ENCODE assay signal across 8 mouse cellular contexts in the genomic region with DNA sequence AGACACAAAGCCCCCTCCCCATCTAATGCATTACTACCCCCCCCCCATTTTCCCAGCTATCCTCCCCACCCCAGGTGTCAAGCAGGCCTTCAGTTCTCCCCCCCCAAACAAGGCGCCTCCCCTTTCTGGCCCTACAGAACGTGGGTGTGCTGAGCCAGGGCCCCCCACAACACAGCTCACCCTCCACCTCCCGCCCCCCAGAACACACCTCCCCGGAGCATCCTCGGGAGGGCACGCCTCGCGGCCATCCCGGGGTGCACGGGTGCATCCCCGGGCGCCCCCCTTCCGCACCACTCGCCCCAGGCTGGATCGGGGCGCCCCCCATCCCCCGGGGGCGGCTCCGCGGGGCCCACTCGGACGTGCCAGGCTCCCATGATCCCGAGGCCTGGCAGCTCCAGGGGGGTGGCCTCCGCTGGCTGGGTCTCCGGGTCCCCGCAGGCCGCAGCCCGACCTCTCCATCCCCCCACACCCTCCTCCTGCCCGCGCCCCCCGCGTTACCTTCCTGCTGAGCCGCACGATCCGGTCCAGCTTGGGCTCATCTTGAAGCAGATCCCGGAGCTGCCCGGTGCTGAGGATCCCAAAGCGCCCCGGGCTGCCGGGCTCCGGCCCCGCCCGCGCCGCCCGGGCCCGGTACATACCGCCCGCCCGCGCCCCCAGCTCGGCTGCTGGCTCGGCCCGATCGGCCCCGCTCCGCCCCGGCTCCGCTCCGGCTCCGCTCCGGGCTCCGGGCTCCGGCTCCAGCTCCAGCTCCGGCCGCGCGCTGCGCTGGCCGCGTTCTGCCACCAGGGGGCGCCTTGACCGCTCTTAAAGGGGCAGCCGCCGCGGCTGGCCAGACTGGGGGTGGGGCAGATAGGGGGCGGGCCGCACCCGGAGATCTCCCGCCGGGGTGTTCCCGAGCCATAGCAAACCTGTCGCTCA. TPM values are rescaled to one million over a fixed set of nuclear protein-coding genes. Genes with fewer than 3 reads are reported as not detected.
DNase-seq lines count a peak whose midpoint lies in the region; ATAC-seq and TF ChIP-seq lines count a peak whose summit lies in the region.

A gene (minus strand): TSS at position 703 of the 918 bp plus-strand sequence.

- no peaks in the 10 kb centered on the region for H3K27me3 ChIP-seq in forebrain, embryonic 15.5 days
- H3K27me3 ChIP-seq in lung, embryonic 14.5 days (ENCODE audit: insufficient read depth, low read length), result no peaks in the 10 kb centered on the region
- no peaks in the 10 kb centered on the region; the same call in 1 of the 2 replicates for H3K27me3 ChIP-seq in thymus, adult 2 months (ENCODE audit: control insufficient read depth, insufficient read depth, low read length)

- WGBS in forebrain, embryonic 15.5 days, result under 1% methylated on average over 62 of the region's 83 CpGs
- WGBS in lung, embryonic 14.5 days, result 1% methylated on average over 80 of the region's 83 CpGs
- WGBS in olfactory bulb, adult 2 months, result under 1% methylated on average over 68 of the region's 83 CpGs
- WGBS in thymus, adult 2 months, result 2% methylated on average over 79 of the region's 83 CpGs

- H3K4me3 ChIP-seq in forebrain, embryonic 15.5 days, result peak within 1 kb of the TSS; percentile 77
- H3K4me3 ChIP-seq in layer of hippocampus, adult 2 months, result peak within 1 kb of the TSS; percentile 81
- peak within 1 kb of the TSS; percentile 90 for H3K4me3 ChIP-seq in lung, embryonic 14.5 days (ENCODE audit: low read depth, low read length)
- H3K4me3 ChIP-seq in olfactory bulb, adult 2 months (ENCODE audit: insufficient read depth, low read depth, low read length), result peak within 1 kb of the TSS; percentile 98
- H3K4me3 ChIP-seq in thymus, adult 2 months (ENCODE audit: control insufficient read depth, insufficient read depth, low read length), result peak within 1 kb of the TSS; percentile 45

- peak; percentile 83 for ATAC-seq in forebrain, embryonic 15.5 days (replicated peaks)
- ATAC-seq in lung, embryonic 14.5 days (ENCODE audit: insufficient read depth), result peak; percentile 81

- peak within 1 kb of the TSS; percentile 97 for H3K27ac ChIP-seq in forebrain, embryonic 15.5 days (replicated peaks)
- peak within 1 kb of the TSS; percentile 94 for H3K27ac ChIP-seq in layer of hippocampus, adult 2 months
- peak within 1 kb of the TSS; percentile 78 for H3K27ac ChIP-seq in lung, embryonic 14.5 days (ENCODE audit: low read depth)
- H3K27ac ChIP-seq in olfactory bulb, adult 2 months (ENCODE audit: insufficient read depth, low read depth, low read length), result no peak within 1 kb of the TSS
- no peak within 1 kb of the TSS for H3K27ac ChIP-seq in thymus, adult 2 months (ENCODE audit: control insufficient read depth, insufficient read depth, low read length)

- H3K4me1 ChIP-seq in forebrain, embryonic 15.5 days, result peaks cover 28% of the 10 kb centered on the region
- H3K4me1 ChIP-seq in lung, embryonic 14.5 days (ENCODE audit: insufficient read depth), result peaks cover 4% of the 10 kb centered on the region; the same call in 1 of the 2 replicates
- H3K4me1 ChIP-seq in olfactory bulb, adult 2 months (ENCODE audit: control insufficient read depth, insufficient read depth, low read length), result peaks cover 15% of the 10 kb centered on the region
- H3K4me1 ChIP-seq in thymus, adult 2 months (replicated peaks; ENCODE audit: control insufficient read depth, insufficient read depth, low read length), result peaks cover 8% of the 10 kb centered on the region

- H3K4me2 ChIP-seq in forebrain, embryonic 15.5 days (replicated peaks), result peak within 1 kb of the TSS; percentile 72
- peak within 1 kb of the TSS; percentile 79 for H3K4me2 ChIP-seq in lung, embryonic 14.5 days

- no peaks in the 10 kb centered on the region for H3K9me3 ChIP-seq in forebrain, embryonic 15.5 days
- H3K9me3 ChIP-seq in lung, embryonic 14.5 days (ENCODE audit: low read depth, low read length), result no peaks in the 10 kb centered on the region

- peak; percentile 82 for TF ChIP-seq CTCF in layer of hippocampus, adult 2 months (conservative IDR thresholded peaks at IDR 0.05)
- TF ChIP-seq CTCF in lung, embryonic 14.5 days (IDR thresholded peaks at IDR 0.05; ENCODE audit: low read depth), result peak; percentile 70
- peak; percentile 92 for TF ChIP-seq CTCF in olfactory bulb, adult 2 months (IDR thresholded peaks at IDR 0.05; ENCODE audit: insufficient read depth, low read depth, low read length)
- TF ChIP-seq CTCF in thymus, adult 2 months (IDR thresholded peaks at IDR 0.05; ENCODE audit: borderline replicate concordance, control insufficient read depth, extremely low read depth, insufficient read depth, low read length, poor library complexity), result peak; percentile 93

- H3K9ac ChIP-seq in forebrain, embryonic 15.5 days (replicated peaks), result peak within 1 kb of the TSS; percentile 98
- peak within 1 kb of the TSS; percentile 93 for H3K9ac ChIP-seq in lung, embryonic 14.5 days

- peaks cover 6% of the 10 kb centered on the region; the same call in 1 of the 2 replicates for H3K36me3 ChIP-seq in forebrain, embryonic 15.5 days
- no peaks in the 10 kb centered on the region for H3K36me3 ChIP-seq in lung, embryonic 14.5 days (ENCODE audit: insufficient read depth)
- H3K36me3 ChIP-seq in thymus, adult 2 months (ENCODE audit: control insufficient read depth, insufficient read depth, low read length), result no peaks in the 10 kb centered on the region

- peak; percentile 21; the same call in 1 of the 2 replicates for TF ChIP-seq POLR2A in olfactory bulb, adult 2 months (IDR thresholded peaks at IDR 0.05; ENCODE audit: insufficient read depth, low read depth, low read length)
- TF ChIP-seq POLR2A in thymus, adult 2 months (IDR thresholded peaks at IDR 0.05; ENCODE audit: control insufficient read depth, extremely low read depth, insufficient read depth, low read length, poor library complexity), result no peak

- intact Hi-C loops in heart, postnatal 36 days (cut with DNase I), result loop anchor here (2.0 kb wide), 1 partner anchor 67 kb away; no protein-coding TSS in a partner anchor

- DNase-seq in ES-CJ7 (ENCODE audit: low read depth, low spot score), result peak; percentile 79
- DNase-seq in cerebellum, adult 11 months, result peak; percentile 93
- DNase-seq in heart, postnatal 36 days, result peak; percentile 97 to 98
- DNase-seq in layer of hippocampus, adult 2 months (ENCODE audit: low spot score in 2 of 2), result peak; percentile 91 to 99
- DNase-seq in lung, embryonic 14.5 days, result peak; percentile 98
- peak; percentile 88 for DNase-seq in thymus, adult 2 months

RNA-seq across cellular contexts. Expression of the gene that starts here (rescaled TPM):
- 35.1 and 36.3 TPM in 2 replicates for polyA plus RNA-seq in forebrain, embryonic 15.5 days (2015; fragmentation: Nextera tagmentation; extraction: Ambion mirVana)
- 1 to 10 TPM in 1 of 2 experiments, under 1 TPM in 1; 0.95 to 1.6 TPM for total RNA-seq in heart, postnatal 36 days (2021)
- total RNA-seq in layer of hippocampus, adult 2 months (2021), result 10 to 100 TPM; 29.4 to 30.3 TPM
- 5.6 and 7.1 TPM in 2 replicates for polyA plus RNA-seq in lung, embryonic 14.5 days (2014; fragmentation: Nextera tagmentation; extraction: Ambion mirVana)
- not detected in 2 replicates for polyA plus RNA-seq in olfactory bulb, adult 2 months (2012; ENCODE audit: insufficient read depth, insufficient read length, low replicate concordance, missing spikeins)
- polyA plus RNA-seq in thymus, adult 2 months (2012; rRNA removed), result 1.8 and 2.3 TPM in 2 replicates

Comparison
In these comparisons a context has a peak if more than half of its experiments do, and no peak if none do; other contexts are left out.
1. RNA of the gene that starts here (total RNA-seq): 29.4 to 30.3 TPM in layer of hippocampus, adult 2 months; 0.95 to 1.6 TPM in heart, postnatal 36 days; every median in the first group is over 10 times any median in the second.
2. H3K27ac ChIP-seq: peak in forebrain, embryonic 15.5 days (single experiment), layer of hippocampus, adult 2 months (single experiment) and lung, embryonic 14.5 days (single experiment); none in olfactory bulb, adult 2 months (single experiment) and thymus, adult 2 months (single experiment).
3. H3K4me3 ChIP-seq: peak in every context shown above with its lines; median percentile 98 in olfactory bulb, adult 2 months; 90 in lung, embryonic 14.5 days; 81 in layer of hippocampus, adult 2 months; 77 in forebrain, embryonic 15.5 days; 45 in thymus, adult 2 months.
4. Peak in every context shown above with its lines, with median percentiles within 50 percentile points of each other: DNase-seq and CTCF ChIP-seq.